Mouse (Mus musculus) kidney, embryonic 15.5 days (tissue): Measurements from ENCODE around the gene Ppm1e. TPM values are rescaled to one million over a fixed set of nuclear protein-coding genes. Genes with fewer than 3 reads are reported as not detected.
A peak's percentile ranks its signal among the peaks of the same experiment; 100 is the strongest.
"Not testable (repeated sequence)": the region's sequence is repeated elsewhere in the genome, so short reads cannot be mapped to it uniquely, and the experiment has no call there.

Source experiments
- ATAC-seq: fragments of 200-750 bp; cut with Nextera tagmentation; replicated peaks from 2 replicates; pipeline ENCODE4 v1.8.0; 2017; ENCODE audit warnings: moderate TSS enrichment; ENCODE audit not compliant: low FRiP score
- H3K27ac ChIP-seq: fragments of 300-500 bp; sonication (generic); 2 replicates; pipeline ENCODE4 v1.5.1; 2015; ENCODE audit warnings: mild to moderate bottlenecking, inconsistent platforms
- H3K27me3 ChIP-seq: fragments of 300-500 bp; sonication (generic); 2 replicates; pipeline ENCODE4 v1.6.1; 2015; ENCODE audit warnings: inconsistent platforms
- H3K36me3 ChIP-seq: fragments of 300-500 bp; sonication (generic); 2 replicates; pipeline ENCODE4 v1.6.1; 2015; ENCODE audit warnings: inconsistent platforms
- H3K4me1 ChIP-seq: fragments of 300-500 bp; sonication (generic); 2 replicates; pipeline ENCODE4 v1.6.1; 2015; ENCODE audit warnings: inconsistent platforms
- H3K4me2 ChIP-seq: fragments of 300-500 bp; sonication (generic); 2 replicates; pipeline ENCODE4 v1.6.1; 2015; ENCODE audit warnings: moderate library complexity, mild to moderate bottlenecking, inconsistent platforms
- H3K4me3 ChIP-seq: fragments of 300-500 bp; sonication (generic); replicated peaks from 2 replicates; pipeline ENCODE4 v1.5.1; 2015; ENCODE audit warnings: mild to moderate bottlenecking, inconsistent platforms
- H3K9ac ChIP-seq: fragments of 300-500 bp; sonication (generic); 2 replicates; pipeline ENCODE4 v1.6.1; 2015; ENCODE audit warnings: mild to moderate bottlenecking, inconsistent platforms
- H3K9me3 ChIP-seq: fragments of 300-500 bp; sonication (generic); replicated peaks from 2 replicates; pipeline ENCODE4 v1.6.1; 2016; ENCODE audit warnings: inconsistent platforms
- WGBS: fragments of 180-500 bp; shearing (Covaris S2); methylation state at CpG from one replicate; pipeline ENCODE4 v1.1.7; 2015; ENCODE audit warnings: mixed read lengths; 5-methylcytosine and 5-hydroxymethylcytosine counted together
- polyA plus RNA-seq: library from polyadenylated mRNA; unstranded; fragments of >200 nt; fragmentation: Nextera tagmentation; extraction: Ambion mirVana; gene quantifications from 2 replicates; pipeline ENCODE4 v1.2.1, GENCODE M21; 2015

Ppm1e gene
- polyA plus RNA-seq, 1 experiment from 2014 or later = 2.9 TPM

DNA sequence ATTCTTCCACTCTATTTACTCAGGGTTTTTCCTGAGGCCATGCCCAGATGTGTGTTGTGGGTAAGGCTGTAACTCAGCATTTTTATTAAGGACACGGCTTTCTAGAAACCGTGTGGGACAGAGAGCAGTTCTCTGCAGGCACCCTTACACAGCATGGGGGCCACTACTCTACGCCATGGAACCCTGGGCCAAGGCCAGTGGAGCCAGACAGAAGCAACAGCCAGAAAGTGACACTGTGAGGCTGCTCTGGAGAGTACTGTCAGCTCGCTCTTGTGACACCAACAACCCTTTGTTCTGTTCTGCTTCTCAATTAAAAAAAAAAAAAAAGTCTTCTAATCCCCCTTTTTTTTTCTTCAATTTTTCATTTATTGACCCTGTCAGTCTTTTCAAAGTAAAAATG is 88.4 kb downstream of the Ppm1e start:
- Histone ChIP-seq H3K27me3 (no peaks in the 10 kb centered on the region), H3K4me1 (no peaks in the 10 kb centered on the region), H3K4me2 (no peak overlapping the region), H3K4me3 (no peak overlapping the region), H3K9ac (no peak overlapping the region), H3K36me3 (no peaks in the 10 kb centered on the region), H3K9me3 (no peaks in the 10 kb centered on the region), H3K27ac (no peak overlapping the region)
- ATAC-seq = no peak
- WGBS = 72% methylated on average over 4 of the region's 4 CpGs

GRCm38 (mm10) chr11:87268803-87269202 is 90.0 kb downstream of the Ppm1e start:
- no peak overlapping the region for H3K9ac ChIP-seq
- no peaks in the 10 kb centered on the region for H3K27me3 ChIP-seq
- H3K4me1 ChIP-seq = 0 out of 2 replicates have a peak, but pooled peaks cover 4% of the 10 kb centered on the region
- WGBS = 82% methylated on average over 2 of the region's 2 CpGs
- no peak overlapping the region for H3K4me3 ChIP-seq
- no peak for ATAC-seq
- no peak overlapping the region for H3K27ac ChIP-seq
- H3K4me2 ChIP-seq = no peak overlapping the region
- no peaks in the 10 kb centered on the region for H3K36me3 ChIP-seq
- no peaks in the 10 kb centered on the region for H3K9me3 ChIP-seq

- no peak overlapping the region for H3K4me3 ChIP-seq
- ATAC-seq = no peak
Observed at GRCm38 (mm10) chr11:87266246-87266645, 92.6 kb downstream of the Ppm1e start.

GRCm38 (mm10) chr11:87263946-87264345 is 94.9 kb downstream of the Ppm1e start:
- no peak for ATAC-seq
- Histone ChIP-seq H3K9me3 (no peaks in the 10 kb centered on the region), H3K27ac (no peak overlapping the region), H3K4me3 (no peak overlapping the region), H3K9ac (no peak overlapping the region), H3K4me1 (0 out of 2 replicates have a peak, but pooled peaks cover 5% of the 10 kb centered on the region), H3K4me2 (0 out of 2 replicates have a peak overlapping the region, but pooled peaks have one; percentile 7), H3K27me3 (no peaks in the 10 kb centered on the region), H3K36me3 (no peaks in the 10 kb centered on the region)
- 13% methylated on average over 7 of the region's 7 CpGs for WGBS

More at GRCm38 (mm10) chr11:87266246-87266645, 92.6 kb downstream of the Ppm1e start:
- Histone ChIP-seq H3K9ac (no peak overlapping the region), H3K4me2 (no peak overlapping the region), H3K9me3 (no peaks in the 10 kb centered on the region), H3K27me3 (no peaks in the 10 kb centered on the region), H3K36me3 (no peaks in the 10 kb centered on the region), H3K4me1 (0 out of 2 replicates have a peak, but pooled peaks cover 5% of the 10 kb centered on the region), H3K27ac (no peak overlapping the region)
- 74% methylated on average over 4 of the region's 4 CpGs for WGBS

DNA sequence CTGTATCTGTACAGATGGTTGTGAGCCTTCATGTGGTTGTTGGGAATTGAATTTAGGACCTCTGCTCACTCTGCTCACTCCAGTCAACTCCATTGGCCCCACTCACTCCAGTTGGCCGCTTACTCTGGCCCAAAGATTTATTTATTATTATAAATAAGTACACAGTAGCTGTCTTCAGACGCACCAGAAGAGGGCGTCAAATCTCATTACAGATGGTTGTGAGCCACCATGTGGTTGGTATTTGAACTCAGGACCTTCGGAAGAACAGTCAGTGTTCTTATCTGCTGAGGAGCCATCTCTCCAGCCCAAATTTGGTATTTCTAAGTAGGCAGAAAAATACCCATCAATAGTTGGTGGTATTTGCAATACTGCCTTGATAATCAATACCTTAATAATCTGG is 97.1 kb downstream of the Ppm1e start:
- not testable (repeated sequence) for H3K27me3 ChIP-seq, ATAC-seq, H3K4me3 ChIP-seq, H3K9me3 ChIP-seq, H3K27ac ChIP-seq, H3K4me1 ChIP-seq, H3K9ac ChIP-seq, H3K36me3 ChIP-seq, H3K4me2 ChIP-seq
- WGBS = 76% methylated on average over 4 of the region's 4 CpGs

GRCm38 (mm10) chr11:87259792-87260191 is 99.0 kb downstream of the Ppm1e start:
- Histone ChIP-seq H3K36me3 (no peaks in the 10 kb centered on the region), H3K4me1 (0 out of 2 replicates have a peak, but pooled peaks cover 5% of the 10 kb centered on the region), H3K4me3 (no peak overlapping the region), H3K27me3 (no peaks in the 10 kb centered on the region), H3K4me2 (no peak overlapping the region), H3K9ac (no peak overlapping the region), H3K27ac (no peak overlapping the region), H3K9me3 (no peaks in the 10 kb centered on the region)
- WGBS = 69% methylated on average over 10 of the region's 10 CpGs
- ATAC-seq = no peak

DNA sequence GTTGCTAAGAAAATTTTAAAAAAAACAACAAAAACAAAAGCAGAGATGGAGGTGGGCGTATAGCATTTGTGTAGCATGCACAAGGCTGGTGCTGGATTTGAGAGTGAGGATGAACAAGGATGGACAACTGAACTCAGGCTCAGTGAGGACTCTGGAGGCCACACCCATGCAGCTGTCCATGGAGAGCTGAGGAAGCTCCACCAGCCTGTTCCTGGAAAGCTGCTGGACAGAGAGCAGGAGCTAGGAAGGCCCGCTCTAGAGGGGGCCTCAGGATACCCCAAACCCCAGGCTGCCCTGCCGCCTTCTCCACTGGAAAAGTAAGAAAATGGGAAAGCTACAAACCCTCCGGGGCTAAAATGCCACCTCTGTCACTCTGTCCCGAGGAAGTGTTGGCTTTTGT is 101.5 kb downstream of the Ppm1e start:
- WGBS = 92% methylated on average over 5 of the region's 5 CpGs

DNA sequence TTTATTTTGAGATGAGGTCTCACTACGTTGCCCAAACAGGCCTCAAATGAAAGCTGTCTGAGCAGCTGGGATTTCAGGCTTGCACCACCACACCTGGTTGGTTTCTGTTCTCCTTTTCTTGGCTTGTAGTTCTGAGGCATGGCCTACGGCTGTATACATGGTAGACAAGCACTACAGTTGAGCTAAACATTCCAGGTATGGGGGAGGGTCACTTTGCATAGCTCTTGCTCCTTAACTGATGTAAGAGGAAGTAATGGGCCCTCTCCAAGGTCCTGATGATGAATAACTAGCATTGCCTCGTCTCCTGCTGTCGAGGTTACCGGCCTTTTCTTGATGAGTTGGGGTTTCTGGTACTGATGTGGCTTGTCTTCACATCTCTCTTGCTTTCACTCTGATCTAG is 104.7 kb downstream of the Ppm1e start:
- Histone ChIP-seq H3K4me2 (no peak overlapping the region), H3K27me3 (no peaks in the 10 kb centered on the region), H3K36me3 (no peaks in the 10 kb centered on the region), H3K4me3 (no peak overlapping the region), H3K9me3 (no peaks in the 10 kb centered on the region), H3K4me1 (no peaks in the 10 kb centered on the region), H3K9ac (no peak overlapping the region), H3K27ac (no peak overlapping the region)
- no peak for ATAC-seq
- 53% methylated on average over 5 of the region's 5 CpGs for WGBS

More for the DNA sequence above, 101.5 kb downstream of the Ppm1e start:
- Histone ChIP-seq H3K36me3 (no peaks in the 10 kb centered on the region), H3K9ac (no peak overlapping the region), H3K27me3 (no peaks in the 10 kb centered on the region), H3K4me3 (no peak overlapping the region), H3K4me1 (no peaks in the 10 kb centered on the region), H3K4me2 (no peak overlapping the region), H3K27ac (no peak overlapping the region), H3K9me3 (no peaks in the 10 kb centered on the region)
- ATAC-seq = no peak

- no peak for ATAC-seq
- Histone ChIP-seq H3K9ac (no peak overlapping the region), H3K27ac (no peak overlapping the region), H3K27me3 (no peaks in the 10 kb centered on the region), H3K4me3 (no peak overlapping the region), H3K36me3 (no peaks in the 10 kb centered on the region), H3K4me2 (no peak overlapping the region), H3K4me1 (no peaks in the 10 kb centered on the region), H3K9me3 (no peaks in the 10 kb centered on the region)
- WGBS = 86% methylated on average over 6 of the region's 6 CpGs
Observed at GRCm38 (mm10) chr11:87253294-87253693, 105.5 kb downstream of the Ppm1e start.

- Histone ChIP-seq H3K27ac (no peak overlapping the region), H3K4me3 (no peak overlapping the region), H3K27me3 (no peaks in the 10 kb centered on the region), H3K4me1 (peaks cover 12% of the 10 kb centered on the region), H3K36me3 (no peaks in the 10 kb centered on the region), H3K9ac (no peak overlapping the region), H3K4me2 (no peak overlapping the region), H3K9me3 (no peaks in the 10 kb centered on the region)
- ATAC-seq = no peak
- WGBS = 83% methylated on average over 6 of the region's 6 CpGs
Observed at GRCm38 (mm10) chr11:87250132-87250531, 108.7 kb downstream of the Ppm1e start.

GRCm38 (mm10) chr11:87247494-87247866 is 111.3 kb downstream of the Ppm1e start:
- no peak for ATAC-seq
- peaks cover 12% of the 10 kb centered on the region for H3K4me1 ChIP-seq
- H3K9me3 ChIP-seq = no peaks in the 10 kb centered on the region
- no peak overlapping the region for H3K4me3 ChIP-seq
- no peak overlapping the region for H3K4me2 ChIP-seq
- no peaks in the 10 kb centered on the region for H3K27me3 ChIP-seq
- H3K36me3 ChIP-seq = no peaks in the 10 kb centered on the region
- no peak overlapping the region for H3K27ac ChIP-seq
- H3K9ac ChIP-seq = no peak overlapping the region
- whole genome bisulfite sequencing = 68% methylated on average over 5 of the region's 5 CpGs

DNA sequence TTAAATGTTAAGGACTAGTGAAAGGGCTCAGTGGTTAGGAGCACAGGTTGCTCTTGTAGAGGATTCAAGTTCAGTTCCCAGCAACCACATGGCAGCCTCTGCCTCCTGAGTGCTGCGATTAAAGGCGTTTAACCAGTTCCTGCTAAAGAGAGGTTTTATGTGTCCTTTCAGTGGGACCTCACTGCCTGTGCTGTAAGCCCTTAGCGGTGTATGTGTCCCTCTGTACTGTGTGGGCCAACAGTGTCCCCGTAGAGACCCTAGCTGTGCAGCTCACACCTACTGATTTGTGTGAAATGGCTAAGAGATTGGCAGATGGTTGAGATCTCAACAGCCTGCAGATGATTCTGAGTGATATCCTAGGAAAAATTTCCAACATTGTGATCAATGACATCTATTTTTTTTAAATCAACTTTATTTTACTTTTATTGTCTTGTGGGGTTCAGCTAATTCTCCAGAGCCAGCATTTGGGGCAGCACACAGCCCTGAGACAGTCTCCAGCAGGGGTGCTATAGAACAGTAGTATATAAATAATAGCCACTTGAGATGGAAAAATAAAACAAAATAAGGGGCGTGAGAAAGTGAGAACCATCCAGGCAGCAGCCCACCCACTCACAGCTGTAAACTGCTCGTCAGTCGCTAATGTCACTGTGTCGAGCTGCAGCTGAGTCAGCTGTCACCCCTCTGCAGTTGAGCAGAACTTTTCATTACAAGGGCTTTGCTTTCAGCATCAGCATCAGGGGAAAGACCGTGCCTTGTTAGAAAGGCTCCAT is 111.9 kb downstream of the Ppm1e start:
- Histone ChIP-seq H3K9ac (no peak overlapping the region), H3K27me3 (no peaks in the 10 kb centered on the region), H3K9me3 (no peaks in the 10 kb centered on the region), H3K4me3 (no peak overlapping the region), H3K4me1 (peaks cover 12% of the 10 kb centered on the region), H3K36me3 (no peaks in the 10 kb centered on the region), H3K4me2 (no peak overlapping the region), H3K27ac (no peak overlapping the region)
- 42% methylated on average over 9 of the region's 9 CpGs for WGBS
- no peak for ATAC-seq
